Mouse (Mus musculus) forelimb bud, embryonic 11.5 days (tissue): ENCODE measurements around the gene Rps19.
"Not testable (repeated sequence)": the region's sequence is repeated elsewhere in the genome, so short reads cannot be mapped to it uniquely, and the experiment has no call there.

Experiments used
- DNase-seq: peaks from one replicate; pipeline ENCODE4 v3.0.0-alpha.2; 2012; ENCODE audit warnings: low read depth, low spot score

The Rps19 gene

DNA sequence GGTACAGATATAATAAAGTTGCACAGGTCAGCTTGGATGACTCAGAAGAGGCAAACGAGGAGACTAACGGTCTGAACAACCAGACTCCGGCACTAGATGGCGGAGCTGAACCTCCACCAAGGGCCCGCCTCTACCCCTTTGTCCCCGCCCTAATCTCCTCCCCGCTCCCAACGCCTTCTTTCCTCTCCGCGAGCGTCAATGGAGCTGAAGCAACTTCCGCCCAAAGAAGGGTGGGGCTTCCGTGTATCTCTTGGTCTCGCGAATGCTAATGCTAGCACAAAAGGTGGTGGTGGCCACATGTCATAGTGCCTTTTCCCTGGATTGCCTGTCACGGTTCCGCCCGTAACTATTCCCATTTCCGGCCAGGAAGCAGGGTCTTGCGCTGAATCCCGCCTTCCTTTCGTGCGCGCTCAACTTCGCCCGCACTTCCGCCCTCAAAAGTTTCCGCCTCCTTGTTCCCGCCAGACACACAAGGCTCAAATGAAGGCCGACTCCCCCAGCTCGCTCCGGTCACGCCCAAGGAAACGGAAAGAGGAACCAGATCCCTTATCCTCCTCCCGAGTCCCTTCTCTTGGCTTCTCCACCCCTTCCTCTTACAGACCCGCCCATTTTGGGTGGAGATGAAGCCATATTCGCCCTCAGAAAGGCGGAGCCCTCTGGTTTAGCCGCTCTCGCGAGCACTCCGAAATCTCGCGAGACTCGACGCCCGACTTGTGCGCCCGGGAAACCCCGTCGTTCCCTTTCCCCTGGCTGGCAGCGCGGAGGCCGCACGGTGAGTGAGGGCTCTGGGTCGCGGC is at the start of gene Rps19:
Rps19 (plus strand) TSS at position 476 of the 797 bp plus-strand sequence.
- peak; percentile 100 for DNase-seq

DNA sequence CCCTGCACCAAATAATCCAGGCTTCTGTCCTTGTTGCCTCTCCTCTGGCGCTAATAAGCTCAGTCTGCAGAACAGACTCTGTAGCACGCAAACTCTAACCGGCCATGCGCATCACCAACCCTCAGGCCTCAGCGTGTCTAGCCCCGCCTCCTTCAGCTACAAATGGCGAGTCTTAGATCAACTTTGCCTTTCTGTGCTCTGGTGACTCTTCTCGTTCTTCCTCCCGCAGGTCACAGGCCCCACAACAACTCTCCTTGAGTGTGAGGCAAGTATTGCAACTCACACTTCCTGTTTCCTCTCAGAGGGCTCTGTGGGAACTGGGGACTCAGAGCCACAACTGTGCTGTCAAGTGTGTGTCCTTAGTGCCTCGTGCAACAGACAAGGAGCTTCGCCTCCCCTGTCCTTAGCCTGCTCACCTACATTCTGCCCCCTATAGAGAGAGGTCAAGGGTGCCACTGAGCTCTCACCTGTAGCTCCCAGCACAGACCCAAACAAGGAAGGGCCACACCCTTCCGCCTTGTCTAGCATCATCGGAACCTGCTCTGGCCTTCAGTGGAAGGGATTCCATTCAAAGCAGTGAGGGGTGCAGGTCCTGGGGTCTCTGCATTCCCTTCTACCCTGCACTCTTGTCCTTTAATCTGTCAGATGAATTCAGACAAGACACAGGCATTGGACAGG is 45.3 kb upstream of the Rps19 start:
- not testable (repeated sequence) for DNase-seq

GRCm38 (mm10) chr7:24839410-24839808 is 44.8 kb upstream of the Rps19 start:
- DNase-seq: no peak

DNA sequence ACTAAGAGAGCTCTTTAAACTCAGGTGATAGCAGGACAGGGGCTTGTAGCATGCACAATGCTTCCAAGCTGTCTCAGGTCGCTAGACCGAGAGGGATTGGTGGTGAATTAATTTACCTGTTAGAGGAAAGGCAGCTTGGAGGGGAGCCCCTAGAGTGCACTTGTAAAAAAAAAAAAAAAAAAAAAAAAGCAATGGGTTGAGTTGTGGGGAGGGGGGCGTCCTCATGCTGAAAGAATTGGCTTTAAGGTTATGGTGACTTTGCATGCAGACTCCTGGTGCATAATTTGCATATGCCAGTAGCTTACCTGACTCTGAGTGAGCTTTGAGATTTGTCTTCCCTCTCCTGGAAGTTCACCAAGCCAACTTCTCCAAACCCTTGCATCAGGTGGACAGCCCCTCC is 43.8 kb upstream of the Rps19 start:
- no peak for DNase-seq

DNA sequence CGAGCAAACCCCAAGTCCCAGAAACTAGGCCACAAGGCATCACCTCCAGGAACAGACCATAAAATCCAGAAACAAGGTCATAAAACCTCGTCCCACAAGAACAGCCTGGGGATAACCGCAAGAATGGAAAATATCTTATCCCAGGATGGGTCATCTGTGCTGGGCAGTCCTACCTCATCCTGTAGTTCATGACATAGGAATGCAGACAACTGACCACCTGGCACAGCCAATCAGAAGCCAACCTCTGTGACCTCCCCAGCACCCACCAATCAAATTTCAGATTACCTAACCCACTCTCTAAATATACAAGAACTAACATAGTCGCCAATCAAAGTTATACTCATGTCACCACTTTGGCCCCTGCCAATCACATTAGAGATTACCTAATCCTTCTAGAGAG is 43.2 kb upstream of the Rps19 start:
- DNase-seq: no peak

DNA sequence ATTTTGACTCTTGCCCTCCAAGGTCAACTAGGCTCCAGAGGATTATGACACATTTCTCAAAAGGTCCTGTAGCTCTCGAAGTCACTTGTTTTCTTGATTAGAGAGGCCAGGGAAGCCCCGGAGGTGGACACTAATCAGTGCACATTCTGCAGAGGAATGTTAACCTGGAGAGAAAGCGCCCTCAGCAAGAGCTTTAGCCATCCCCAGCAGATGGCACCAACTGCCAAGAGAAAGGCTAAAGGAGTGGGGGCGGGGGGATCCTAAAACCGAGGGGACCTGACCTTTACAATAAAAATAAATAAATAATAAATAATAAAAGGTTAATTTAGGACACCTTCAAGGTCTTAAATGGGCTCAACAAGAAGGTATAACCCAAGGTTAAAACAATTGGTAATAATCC is 40.0 kb upstream of the Rps19 start:
- DNase-seq: no peak

DNA sequence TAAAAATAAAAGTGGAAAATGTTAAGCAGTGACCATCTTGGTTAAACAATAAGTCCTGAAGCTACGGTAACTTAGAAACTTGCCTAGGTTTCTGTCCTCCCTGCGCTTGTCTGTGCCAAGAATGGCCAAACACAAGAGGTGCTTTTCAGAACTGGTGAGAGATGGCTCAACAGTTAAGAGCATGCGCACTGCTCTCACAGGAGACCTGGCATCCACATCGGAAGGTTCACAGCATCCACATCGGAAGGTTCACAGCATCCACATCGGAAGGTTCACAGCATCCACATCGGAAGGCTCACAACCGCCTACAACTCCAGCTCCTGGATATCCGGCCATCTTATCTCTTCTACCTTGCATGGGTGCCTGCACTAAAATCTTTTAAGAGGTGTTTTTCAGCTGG is 39.0 kb upstream of the Rps19 start:
- no peak for DNase-seq

DNA sequence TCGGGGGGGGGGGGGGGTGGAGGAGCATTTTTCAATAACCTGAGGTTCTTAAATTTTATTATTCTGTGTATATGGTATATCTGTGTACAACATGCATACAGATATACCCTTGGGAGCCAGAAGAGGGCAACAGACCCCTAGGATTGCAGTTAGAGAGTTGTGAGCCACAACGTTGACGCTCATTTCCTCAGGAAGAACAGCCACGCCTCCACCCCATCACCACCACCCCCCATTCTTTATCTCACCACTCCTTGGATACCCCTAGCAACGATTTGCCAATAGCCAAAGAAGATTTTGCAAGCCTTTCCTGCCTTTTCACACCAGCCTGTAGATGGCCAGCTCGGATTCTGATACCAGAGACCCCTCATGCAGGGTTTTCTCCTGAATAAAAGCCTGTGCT is 38.5 kb upstream of the Rps19 start:
- peak; percentile 37 for DNase-seq

DNA sequence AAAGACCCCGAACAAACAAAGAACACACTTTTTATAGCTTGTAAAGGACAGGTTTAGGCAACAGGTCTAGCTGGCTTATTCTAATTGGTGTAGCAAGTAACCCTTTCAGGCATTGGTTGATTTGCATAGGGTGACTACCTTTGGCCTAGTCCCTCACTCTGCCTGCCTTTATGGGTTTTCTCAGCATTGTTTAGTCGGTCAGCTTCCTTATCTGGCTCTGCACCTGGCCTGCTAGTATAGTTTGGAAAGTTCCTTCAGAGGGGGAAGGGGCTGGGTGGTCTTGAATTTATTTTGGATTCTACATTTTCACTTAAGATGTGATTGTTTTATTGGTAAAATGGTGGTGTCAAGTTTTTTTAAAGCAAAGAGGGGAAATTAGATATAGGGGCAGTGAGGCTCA is 37.6 kb upstream of the Rps19 start:
- DNase-seq: not testable (repeated sequence)

DNA sequence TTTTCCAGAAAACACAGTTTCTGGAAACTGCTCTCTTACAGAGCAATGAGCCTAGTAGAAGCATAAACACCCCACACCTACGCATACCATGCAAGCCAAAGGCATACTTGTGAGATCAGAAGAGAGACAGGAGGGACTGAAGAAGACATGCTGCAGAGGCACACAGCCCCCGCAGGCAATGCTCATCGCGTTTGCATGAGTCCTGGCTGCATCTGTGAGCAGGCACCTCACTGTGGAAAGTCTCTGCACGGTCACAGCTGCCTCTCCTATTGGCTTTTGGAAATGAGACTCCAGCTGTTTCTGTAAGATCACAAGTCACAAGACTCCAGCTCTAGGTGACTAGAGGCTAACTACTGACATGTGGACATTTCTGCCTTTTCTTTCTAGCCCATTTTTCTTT is 34.0 kb upstream of the Rps19 start:
- DNase-seq: peak; percentile 16

DNA sequence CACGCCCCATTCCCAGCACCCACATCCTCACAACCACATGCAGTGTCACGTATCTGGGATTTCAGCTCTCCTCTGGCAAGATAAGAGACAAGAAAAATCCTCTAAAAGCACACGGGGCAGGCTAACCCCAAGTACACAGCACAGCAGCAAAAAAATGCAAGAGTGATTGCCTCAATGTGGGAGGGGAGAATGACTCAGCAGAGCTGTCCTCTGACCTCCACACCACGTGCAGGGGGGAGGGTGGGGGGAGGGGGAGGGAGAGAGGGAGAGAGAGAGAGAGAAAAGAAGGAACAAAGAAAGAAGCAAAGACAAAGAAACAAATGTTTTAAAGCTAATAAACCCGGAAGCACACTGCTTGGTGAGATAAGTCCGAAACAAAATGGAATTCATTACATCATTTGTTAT is 33.3 kb upstream of the Rps19 start:
- peak; percentile 35 for DNase-seq

DNA sequence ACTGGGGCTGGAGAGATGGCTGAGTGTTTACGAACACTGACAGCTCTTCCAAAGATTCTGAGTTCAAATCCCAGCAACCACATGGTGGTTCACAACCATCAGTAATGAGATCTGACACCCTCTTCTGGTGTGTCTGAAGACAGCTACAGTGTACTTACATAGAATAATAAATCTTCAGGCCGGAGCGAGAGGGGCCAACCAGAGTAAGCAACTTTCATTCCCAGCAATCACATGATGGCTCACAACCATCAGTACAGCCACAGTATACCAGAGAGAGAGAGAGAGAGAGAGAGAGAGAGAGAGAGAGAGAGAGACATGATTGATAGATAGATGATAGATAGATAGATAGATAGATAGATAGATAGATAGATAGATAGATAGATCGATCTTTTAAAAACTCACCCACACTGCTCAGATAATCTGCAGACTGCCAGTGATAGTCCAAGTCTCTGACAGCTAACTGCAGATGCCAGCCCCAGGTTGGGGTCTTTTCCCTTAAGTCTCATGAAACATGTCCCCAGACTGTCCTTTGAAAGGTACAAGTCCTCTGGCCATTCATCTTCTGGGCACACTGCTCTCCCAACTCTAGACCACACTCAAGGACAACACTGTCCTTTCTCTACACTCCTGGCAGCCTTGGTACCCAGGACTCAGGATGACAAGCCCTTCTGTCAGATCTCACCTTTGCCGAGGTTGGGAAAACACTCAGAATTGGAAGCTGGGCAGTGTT is 32.4 kb upstream of the Rps19 start:
- no peak for DNase-seq

DNA sequence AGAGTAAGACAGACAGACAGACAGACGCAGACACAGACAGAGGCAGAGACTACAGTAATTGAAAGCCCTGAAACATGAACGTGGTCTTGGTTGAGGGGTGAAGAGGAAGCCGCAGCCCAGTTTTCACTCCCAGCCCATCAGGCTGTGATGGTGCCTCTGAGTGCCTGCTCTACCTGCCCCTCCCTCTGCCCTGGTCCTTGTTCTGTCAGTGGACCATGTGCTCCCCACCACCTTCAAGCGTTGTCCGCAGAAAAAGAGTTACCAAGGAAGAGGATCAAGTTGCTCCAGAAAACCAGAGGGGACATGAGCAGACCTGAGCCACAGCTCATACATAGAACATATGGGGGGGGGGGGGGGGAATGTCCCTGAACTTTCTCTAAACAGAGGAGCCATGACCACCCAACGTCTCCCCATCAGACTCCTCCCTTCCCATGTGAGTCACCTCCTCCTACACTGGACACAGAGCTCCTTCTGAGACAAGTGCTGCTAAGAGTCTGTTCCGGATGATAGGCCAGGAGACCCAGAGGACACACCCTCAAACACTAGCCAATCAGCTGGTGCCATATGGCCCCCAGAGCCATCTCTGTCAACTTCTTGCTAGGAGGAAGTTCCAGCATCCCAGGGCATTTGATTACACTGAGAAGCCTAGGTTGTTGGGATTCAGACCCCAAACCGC is 31.5 kb upstream of the Rps19 start:
- no peak for DNase-seq

GRCm38 (mm10) chr7:24853233-24853563 is 31.0 kb upstream of the Rps19 start:
- DNase-seq: no peak

DNA sequence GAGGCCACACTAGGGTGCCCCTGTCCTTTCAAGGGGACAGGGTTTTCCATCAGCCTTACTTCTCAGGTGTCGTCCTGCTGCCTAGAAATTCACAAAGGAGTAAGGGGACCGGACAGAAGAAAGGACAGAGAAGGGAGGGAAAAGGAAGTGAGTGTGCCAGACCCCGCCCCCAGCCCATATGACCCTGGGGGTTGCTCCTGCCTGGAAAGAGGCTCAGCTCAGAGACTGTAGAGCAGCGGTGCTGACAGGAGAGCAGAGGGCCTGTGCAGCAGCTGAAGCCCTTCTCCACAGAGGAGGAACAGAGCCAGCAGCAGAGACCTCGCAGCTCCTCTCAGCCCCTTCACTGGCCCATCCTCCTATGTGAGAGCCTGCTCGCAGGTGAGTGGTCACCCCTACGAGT is 30.5 kb upstream of the Rps19 start:
- no peak for DNase-seq

DNA sequence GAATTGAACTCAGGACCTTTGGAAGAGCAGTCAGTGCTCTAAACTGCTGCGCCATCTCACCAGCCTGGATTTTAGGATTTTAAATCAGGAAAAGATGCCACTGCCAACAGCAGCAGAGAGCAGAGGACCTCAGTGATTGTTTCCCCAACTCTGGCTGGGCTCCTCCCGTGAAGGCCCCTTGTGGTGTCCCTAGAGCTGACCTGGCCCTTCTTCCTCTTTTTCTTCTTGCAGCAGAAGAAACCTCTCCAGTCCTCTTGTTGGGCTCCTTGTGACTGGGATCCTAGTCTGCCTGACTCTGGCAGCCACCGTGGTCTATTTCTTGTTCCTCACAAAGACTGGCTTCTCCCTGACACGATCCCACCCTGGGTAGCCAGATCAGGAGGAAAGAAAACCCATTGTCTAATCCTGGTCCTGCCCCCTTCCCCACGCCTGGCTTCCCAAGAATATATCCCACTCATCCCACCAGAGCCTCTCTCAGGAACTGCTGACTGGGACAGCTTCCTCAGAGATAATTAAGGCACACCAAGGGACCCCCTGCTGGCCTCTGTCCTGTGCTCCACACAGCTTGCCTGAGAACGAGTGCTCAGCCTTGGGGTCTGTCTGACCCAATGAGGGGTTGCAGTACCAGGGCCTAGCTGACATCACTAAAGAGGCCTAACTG is 27.6 kb upstream of the Rps19 start:
- no peak for DNase-seq

DNA sequence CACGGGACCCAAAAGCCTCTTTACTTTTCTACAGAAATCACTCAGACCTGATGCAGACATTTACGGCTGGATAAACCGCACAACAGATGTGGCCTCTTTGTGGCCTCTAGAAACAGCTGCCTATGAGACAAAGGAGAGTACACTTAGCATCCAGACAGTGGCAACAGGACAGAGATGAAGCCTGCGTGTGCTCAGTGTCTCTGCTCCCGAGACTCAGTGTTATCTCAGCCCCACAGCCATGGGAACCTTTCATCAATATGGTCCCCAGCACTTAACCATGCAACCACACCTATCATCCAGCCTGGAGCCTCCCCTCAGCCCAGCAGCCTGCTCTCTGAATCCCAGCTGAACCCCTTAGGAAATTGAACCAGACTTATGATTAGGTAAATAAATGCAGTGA is 24.9 kb upstream of the Rps19 start:
- DNase-seq: no peak

- DNase-seq: no peak
Measured at GRCm38 (mm10) chr7:24861913-24862312, 22.3 kb upstream of the Rps19 start, which contains the start of gene Gm9844. TSS of gene Gm9844 (plus strand) at chr7:24862213.

GRCm38 (mm10) chr7:24862853-24863252 is 21.3 kb upstream of the Rps19 start:
- DNase-seq: no peak

DNA sequence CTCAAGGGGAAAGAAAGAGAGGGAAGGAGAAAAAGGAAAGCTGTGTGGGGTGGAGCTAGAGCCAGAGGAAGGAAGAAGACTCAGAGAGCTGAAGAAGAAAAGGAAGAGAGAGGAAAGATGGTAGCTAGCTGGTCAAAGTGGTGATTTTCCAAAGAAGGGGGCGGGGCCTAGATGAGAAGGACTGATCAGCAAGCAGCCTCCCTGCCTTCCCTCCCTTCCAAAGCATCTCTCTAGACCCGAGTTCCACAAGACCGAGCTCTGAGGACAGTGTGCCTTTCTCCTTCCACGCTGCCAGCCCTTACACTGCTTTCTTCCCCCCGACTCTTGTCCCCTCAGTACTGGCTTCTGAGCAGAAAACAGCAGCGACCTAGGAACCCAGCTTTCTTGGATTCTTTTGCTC is 20.0 kb upstream of the Rps19 start:
- no peak for DNase-seq

- DNase-seq: no peak
Measured at GRCm38 (mm10) chr7:24869080-24869479, 15.1 kb upstream of the Rps19 start.
